Mouse (Mus musculus) E14TG2a.4 (cell line): Measurements from ENCODE around the gene Pde1a.

ENCODE experiments used
- CTCF ChIP-seq: conservative IDR thresholded peaks from 2 replicates; pipeline ENCODE4 v1.5.1; 2014; ENCODE audit warnings: low read length
- NANOG ChIP-seq: IDR thresholded peaks from 2 replicates; pipeline ENCODE4 v1.6.1; 2014; ENCODE audit warnings: borderline replicate concordance, low read length, mixed read lengths

- no peak for TF ChIP-seq CTCF
- TF ChIP-seq NANOG: no peak
These were observed 227.3 kb downstream of the Pde1a start for GRCm38 (mm10) chr2:79901841-79902510.
